Mouse (Mus musculus): Measurements from ENCODE around the gene Agap2. TPM values are rescaled to one million over a fixed set of nuclear protein-coding genes. Genes with fewer than 3 reads are reported as not detected.
"Not testable (repeated sequence)": the region's sequence is repeated elsewhere in the genome, so short reads cannot be mapped to it uniquely, and the experiment has no call there.

Agap2 gene
- polyA plus RNA-seq, 1 experiment from 2014 or later, result 0.88 TPM

DNA sequence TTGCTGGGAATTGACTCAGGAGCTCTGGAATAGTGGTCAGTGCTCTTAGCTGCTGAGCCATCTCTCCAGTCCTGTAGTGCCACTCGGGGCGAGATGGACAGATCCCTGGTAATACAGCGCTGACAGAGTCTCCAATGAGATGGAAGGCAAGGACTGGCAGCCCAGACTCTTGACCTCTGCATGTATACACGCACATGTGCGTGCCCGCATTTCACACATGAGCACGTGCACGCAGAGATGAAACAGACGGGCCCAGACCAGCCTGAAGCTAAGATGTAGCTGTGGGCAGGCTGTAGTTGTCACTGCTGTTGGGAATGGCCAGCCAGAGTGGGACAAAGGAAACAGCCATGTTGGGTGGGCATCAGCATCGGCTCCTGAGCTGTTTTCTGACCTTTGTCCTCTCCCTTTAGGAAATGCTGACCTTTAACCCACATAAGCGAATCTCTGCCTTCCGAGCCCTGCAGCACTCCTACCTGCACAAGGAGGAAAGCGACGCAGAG is 8.5 kb upstream of the Agap2 start:
- peaks cover 3% of the 10 kb centered on the region for H3K27me3 ChIP-seq (ENCODE audit: insufficient read depth, low read length)
- peak overlapping the region; percentile 58 for H3K27ac ChIP-seq (ENCODE audit: low read depth)
- peaks cover 47% of the 10 kb centered on the region for H3K4me1 ChIP-seq (ENCODE audit: insufficient read depth)
- peak; percentile 14 for DNase-seq
- no peak overlapping the region for H3K9ac ChIP-seq (replicated peaks)
- TF ChIP-seq CTCF (IDR thresholded peaks at IDR 0.05; ENCODE audit: low read depth), result no peak
- TF ChIP-seq EP300 (IDR thresholded peaks at IDR 0.05; ENCODE audit: low read depth), result no peak
- H3K9me3 ChIP-seq (ENCODE audit: low read length), result no peaks in the 10 kb centered on the region
- WGBS (ENCODE audit: insufficient replicate concordance), result 78% methylated on average over 14 of the region's 14 CpGs
- no peak overlapping the region for H3K4me2 ChIP-seq (ENCODE audit: low read depth, low read length)
- ATAC-seq, result no peak
- peaks cover 30% of the 10 kb centered on the region for H3K36me3 ChIP-seq (replicated peaks; ENCODE audit: insufficient read depth, low read length)
- no peak overlapping the region for H3K4me3 ChIP-seq (ENCODE audit: low read depth, low read length)

DNA sequence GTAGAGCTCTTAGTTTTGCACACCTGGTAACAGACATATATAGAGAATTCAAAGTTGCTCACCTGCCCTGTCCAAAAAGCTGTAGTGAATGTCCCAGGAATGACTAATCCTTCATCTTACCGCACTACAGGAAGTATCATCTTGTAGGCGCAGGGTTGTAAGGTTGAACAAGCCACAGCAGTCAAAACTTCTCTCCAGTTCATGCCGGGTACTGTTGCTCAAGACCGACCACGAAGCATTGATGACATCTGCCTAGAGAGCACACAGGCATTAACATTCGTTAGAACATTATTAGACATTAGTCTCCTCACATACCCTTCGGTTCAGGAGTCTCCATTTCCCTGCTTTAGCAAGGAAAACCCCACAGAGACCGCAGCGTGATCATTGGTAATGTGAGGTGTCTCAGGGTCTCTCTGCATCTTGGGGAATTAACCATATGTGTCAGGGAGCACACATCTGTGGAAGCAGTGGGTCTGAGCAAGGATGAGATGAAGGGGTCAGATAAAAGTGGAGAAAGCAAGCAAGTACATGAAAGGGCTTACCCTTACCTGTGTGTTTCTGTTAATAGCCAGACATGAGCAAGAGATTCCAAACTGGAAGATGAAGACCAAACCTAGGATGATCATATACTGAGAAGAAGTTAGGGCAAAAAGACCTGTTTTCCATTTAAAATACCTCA is 6.6 kb upstream of the Agap2 start:
- H3K36me3 ChIP-seq (replicated peaks; ENCODE audit: insufficient read depth, low read length), result peaks cover 30% of the 10 kb centered on the region
- H3K27me3 ChIP-seq (ENCODE audit: insufficient read depth, low read length), result no peaks in the 10 kb centered on the region
- peak overlapping the region; percentile 72 for H3K9ac ChIP-seq (replicated peaks)
- peak overlapping the region; percentile 91 for H3K27ac ChIP-seq (ENCODE audit: low read depth)
- peaks cover 40% of the 10 kb centered on the region for H3K4me1 ChIP-seq (ENCODE audit: insufficient read depth)
- WGBS (ENCODE audit: insufficient replicate concordance), result 41% methylated on average over 9 of the region's 9 CpGs
- DNase-seq, result peak; percentile 15
- no peak for TF ChIP-seq CTCF (IDR thresholded peaks at IDR 0.05; ENCODE audit: low read depth)
- TF ChIP-seq EP300 (IDR thresholded peaks at IDR 0.05; ENCODE audit: low read depth), result no peak
- no peaks in the 10 kb centered on the region for H3K9me3 ChIP-seq (ENCODE audit: low read length)
- ATAC-seq, result no peak
- H3K4me2 ChIP-seq (ENCODE audit: low read depth, low read length), result peak overlapping the region; percentile 92
- peak overlapping the region; percentile 72; the same call in 1 of the 2 replicates for H3K4me3 ChIP-seq (ENCODE audit: low read depth, low read length)

DNA sequence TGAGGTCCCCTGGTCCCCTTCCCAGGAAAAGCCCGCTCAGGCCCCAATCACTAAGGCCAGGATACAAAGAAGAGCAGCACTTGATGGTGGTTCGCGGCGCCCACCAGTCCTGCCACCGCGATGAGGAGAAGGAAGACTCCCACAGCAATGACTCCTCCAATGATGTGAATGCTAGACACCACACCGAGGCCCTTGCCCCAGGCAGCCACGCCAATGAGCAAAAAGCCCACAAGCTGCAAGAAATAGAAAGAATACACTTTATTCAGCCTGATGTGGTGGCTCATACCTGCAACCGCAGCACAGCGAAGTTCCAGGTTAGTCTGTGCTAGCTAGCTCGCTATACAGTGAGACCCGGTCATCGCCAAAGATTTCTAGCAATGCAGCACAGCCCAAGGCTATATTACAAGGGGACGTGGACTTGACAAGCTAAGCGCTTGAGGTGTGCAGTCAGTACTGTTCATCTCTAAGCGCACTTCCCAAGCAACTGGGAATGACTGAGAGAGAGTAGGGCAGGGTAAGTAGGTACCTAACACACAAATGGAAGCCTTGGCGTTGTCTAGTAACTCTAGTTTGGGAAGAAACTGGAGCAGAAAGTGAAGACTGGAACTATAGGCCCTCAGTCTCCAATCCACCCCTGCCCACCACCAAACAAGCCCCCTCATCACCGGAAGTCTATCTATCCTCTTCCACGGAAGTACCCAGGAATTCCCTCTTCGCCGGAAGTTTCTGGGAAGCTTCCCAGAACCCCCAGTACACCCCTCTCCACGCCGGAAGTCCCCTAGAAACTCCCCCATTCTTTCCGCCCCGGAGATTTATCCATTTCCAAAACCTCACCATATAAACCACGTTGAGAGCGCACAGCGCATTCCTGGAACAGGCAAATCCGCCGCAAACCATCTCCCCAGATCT is 5.5 kb upstream of the Agap2 start:
- peak; percentile 17; the same call in 1 of the 2 replicates for ATAC-seq
- Histone ChIP-seq H3K27me3 (ENCODE audit: insufficient read depth, low read length) (no peaks in the 10 kb centered on the region), H3K9ac (replicated peaks) (peak overlapping the region; percentile 72), H3K27ac (ENCODE audit: low read depth) (peak overlapping the region; percentile 91), H3K36me3 (replicated peaks; ENCODE audit: insufficient read depth, low read length) (peaks cover 30% of the 10 kb centered on the region), H3K9me3 (ENCODE audit: low read length) (no peaks in the 10 kb centered on the region), H3K4me2 (ENCODE audit: low read depth, low read length) (peak overlapping the region; percentile 92), H3K4me1 (ENCODE audit: insufficient read depth) (peaks cover 36% of the 10 kb centered on the region), H3K4me3 (ENCODE audit: low read depth, low read length) (peak overlapping the region; percentile 72)
- TF ChIP-seq EP300 (IDR thresholded peaks at IDR 0.05; ENCODE audit: low read depth), result no peak
- no peak for TF ChIP-seq CTCF (IDR thresholded peaks at IDR 0.05; ENCODE audit: low read depth)
- DNase-seq, result peak; percentile 36
- 7% methylated on average over 30 of the region's 30 CpGs for WGBS (ENCODE audit: insufficient replicate concordance)

DNA sequence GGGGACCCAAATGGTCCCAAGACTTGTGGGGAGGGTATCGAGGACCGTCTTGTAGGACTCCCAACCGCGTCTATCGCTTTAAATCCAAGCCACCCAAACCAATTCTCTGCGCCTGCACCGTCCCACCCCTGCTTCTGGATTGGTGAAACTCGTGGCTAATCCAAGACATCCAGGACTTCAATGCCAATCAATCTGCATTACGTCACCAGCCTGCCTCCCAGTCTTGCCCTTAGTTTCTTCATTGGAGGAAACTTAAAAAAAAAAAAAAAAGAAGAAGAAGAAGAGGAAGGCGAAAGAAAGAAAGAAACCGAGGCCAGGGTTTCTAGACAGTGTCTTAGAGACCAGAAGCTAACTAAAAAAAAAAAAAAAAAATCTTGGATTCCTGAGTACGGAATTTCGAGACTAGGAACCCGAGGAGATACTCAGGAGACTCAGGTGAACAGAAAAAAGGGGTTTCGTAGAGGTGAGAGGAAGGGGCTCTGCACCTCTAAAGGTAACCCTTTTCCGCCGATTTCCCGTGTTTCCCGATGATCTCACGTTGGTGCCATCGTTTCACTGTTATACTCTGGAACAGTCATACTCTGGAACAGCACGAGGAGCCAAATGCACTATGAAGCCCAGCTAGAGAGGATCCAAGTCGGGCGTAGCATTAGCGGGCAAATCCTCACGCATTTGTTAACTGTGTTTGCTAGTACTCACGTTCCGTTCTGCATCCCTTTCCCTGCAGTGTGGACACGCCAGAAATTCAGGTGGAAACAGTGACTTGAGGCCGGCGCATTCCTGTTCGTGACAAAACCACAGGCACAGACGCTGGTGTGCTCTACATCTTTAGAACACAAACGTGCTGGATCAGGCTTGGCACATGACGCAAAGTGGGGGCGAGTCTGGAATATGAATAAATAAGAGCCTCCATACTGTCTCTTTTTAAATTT is 4.6 kb upstream of the Agap2 start, which contains the start of gene Tspan31:
Gene Tspan31 (minus strand): TSS at position 75 of the 932 bp plus-strand sequence.
- 1% methylated on average over 36 of the region's 36 CpGs for WGBS (ENCODE audit: insufficient replicate concordance)
- ATAC-seq (peak; percentile 79), DNase-seq (peak; percentile 84)
- Histone ChIP-seq H3K4me3 (ENCODE audit: low read depth, low read length) (peak within 1 kb of the TSS; percentile 72), H3K4me1 (ENCODE audit: insufficient read depth) (peaks cover 33% of the 10 kb centered on the region), H3K36me3 (replicated peaks; ENCODE audit: insufficient read depth, low read length) (peaks cover 27% of the 10 kb centered on the region), H3K9me3 (ENCODE audit: low read length) (no peaks in the 10 kb centered on the region), H3K27me3 (ENCODE audit: insufficient read depth, low read length) (no peaks in the 10 kb centered on the region), H3K4me2 (ENCODE audit: low read depth, low read length) (peak within 1 kb of the TSS; percentile 92), H3K27ac (ENCODE audit: low read depth) (peak within 1 kb of the TSS; percentile 91), H3K9ac (replicated peaks) (peak within 1 kb of the TSS; percentile 72)
- TF ChIP-seq EP300 (IDR thresholded peaks at IDR 0.05; ENCODE audit: low read depth) (peak; percentile 44), CTCF (IDR thresholded peaks at IDR 0.05; ENCODE audit: low read depth) (no peak)

DNA sequence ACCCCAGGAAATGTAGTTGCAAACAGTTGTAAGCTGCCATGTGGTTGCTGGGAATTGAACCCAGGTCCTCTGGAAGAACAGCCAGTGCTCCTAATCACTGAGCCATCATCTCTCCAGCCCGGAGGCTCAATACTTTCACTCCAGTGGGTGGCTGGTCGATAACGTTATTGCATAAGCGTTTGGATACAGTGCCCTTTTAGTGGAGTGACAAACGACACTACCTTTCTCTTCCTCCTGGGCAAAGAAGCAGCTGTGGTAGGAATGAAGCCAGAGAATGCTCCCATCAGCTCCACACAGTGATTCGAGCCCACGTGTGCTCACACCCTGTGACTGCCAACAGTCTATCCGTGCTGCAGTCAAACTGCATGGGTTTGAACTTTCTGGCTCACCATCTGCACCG is 3.9 kb upstream of the Agap2 start:
- peak overlapping the region; percentile 91; the same call in 1 of the 2 replicates for H3K27ac ChIP-seq (ENCODE audit: low read depth)
- no peaks in the 10 kb centered on the region for H3K9me3 ChIP-seq (ENCODE audit: low read length)
- peak overlapping the region; percentile 92 for H3K4me2 ChIP-seq (ENCODE audit: low read depth, low read length)
- no peaks in the 10 kb centered on the region for H3K27me3 ChIP-seq (ENCODE audit: insufficient read depth, low read length)
- peak overlapping the region; percentile 72; the same call in 1 of the 2 replicates for H3K4me3 ChIP-seq (ENCODE audit: low read depth, low read length)
- WGBS (ENCODE audit: insufficient replicate concordance), result 55% methylated on average over 9 of the region's 9 CpGs
- TF ChIP-seq EP300 (IDR thresholded peaks at IDR 0.05; ENCODE audit: low read depth), result no peak
- TF ChIP-seq CTCF (IDR thresholded peaks at IDR 0.05; ENCODE audit: low read depth), result no peak
- peak; percentile 47 for DNase-seq
- peak; percentile 38 for ATAC-seq
- peak overlapping the region; percentile 72; the same call in 1 of the 2 replicates for H3K9ac ChIP-seq (replicated peaks)
- peaks cover 38% of the 10 kb centered on the region for H3K4me1 ChIP-seq (ENCODE audit: insufficient read depth)
- peaks cover 19% of the 10 kb centered on the region for H3K36me3 ChIP-seq (replicated peaks; ENCODE audit: insufficient read depth, low read length)

DNA sequence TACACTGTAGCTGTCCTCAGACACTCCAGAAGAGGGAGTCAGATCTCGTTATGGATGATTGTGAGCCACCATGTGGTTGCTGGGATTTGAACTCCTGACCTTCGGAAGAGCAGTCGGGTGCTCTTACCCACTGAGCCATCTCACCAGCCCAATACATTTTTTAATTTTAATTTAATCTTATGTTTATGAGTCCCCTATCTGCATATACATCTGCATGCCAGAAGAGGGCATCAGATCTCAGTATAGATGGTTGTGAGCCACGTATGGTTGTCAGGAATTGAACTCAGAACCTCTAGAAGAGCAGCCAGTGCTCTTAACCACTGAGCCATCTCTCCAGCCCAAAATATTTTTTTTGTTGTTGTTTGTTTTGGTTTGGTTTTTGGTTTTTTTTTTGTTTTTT is 2.8 kb upstream of the Agap2 start:
- peaks cover 32% of the 10 kb centered on the region for H3K4me1 ChIP-seq (ENCODE audit: insufficient read depth)
- 83% methylated on average over 4 of the region's 4 CpGs for WGBS (ENCODE audit: insufficient replicate concordance)
- ATAC-seq, result not testable (repeated sequence)

DNA sequence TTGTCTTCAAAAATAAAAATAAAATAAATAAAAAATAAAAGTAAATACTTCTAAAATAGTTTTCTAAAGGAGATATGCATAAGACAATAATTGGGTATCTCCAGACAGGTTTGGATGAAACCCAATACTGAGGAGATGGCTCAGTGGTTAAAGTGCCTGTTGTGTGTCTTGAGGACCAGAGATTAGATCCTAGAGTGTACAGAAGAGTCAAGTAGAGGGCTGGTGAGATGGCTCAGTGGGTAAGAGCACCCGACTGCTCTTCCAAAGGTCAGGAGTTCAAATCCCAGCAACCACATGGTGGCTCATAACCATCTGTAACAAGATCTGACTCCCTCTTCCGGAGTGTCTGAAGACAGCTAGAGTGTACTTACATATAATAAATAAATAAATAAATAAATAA is 2.1 kb upstream of the Agap2 start:
- not testable (repeated sequence) for H3K27ac ChIP-seq (ENCODE audit: low read depth); H3K36me3 ChIP-seq (replicated peaks; ENCODE audit: insufficient read depth, low read length); H3K4me3 ChIP-seq (ENCODE audit: low read depth, low read length); H3K27me3 ChIP-seq (ENCODE audit: insufficient read depth, low read length); ATAC-seq; H3K4me2 ChIP-seq (ENCODE audit: low read depth, low read length); H3K9me3 ChIP-seq (ENCODE audit: low read length); H3K9ac ChIP-seq (replicated peaks); DNase-seq
- 60% methylated on average over 2 of the region's 2 CpGs for WGBS (ENCODE audit: insufficient replicate concordance)
- peaks cover 30% of the 10 kb centered on the region for H3K4me1 ChIP-seq (ENCODE audit: insufficient read depth)

More for the DNA sequence above, 2.8 kb upstream of the Agap2 start:
- not testable (repeated sequence) for H3K36me3 ChIP-seq (replicated peaks; ENCODE audit: insufficient read depth, low read length); H3K4me3 ChIP-seq (ENCODE audit: low read depth, low read length); H3K27me3 ChIP-seq (ENCODE audit: insufficient read depth, low read length); H3K9me3 ChIP-seq (ENCODE audit: low read length); H3K9ac ChIP-seq (replicated peaks); H3K27ac ChIP-seq (ENCODE audit: low read depth); H3K4me2 ChIP-seq (ENCODE audit: low read depth, low read length); DNase-seq

Data from liver, postnatal 0 days (tissue).